Mouse (Mus musculus) stomach, embryonic 15.5 days (tissue): ENCODE data around the gene Bcs1l. TPM values are rescaled to one million over a fixed set of nuclear protein-coding genes. Genes with fewer than 3 reads are reported as not detected.

Source experiments
- ATAC-seq: fragments of 200-750 bp; cut with Nextera tagmentation; 2 replicates; pipeline ENCODE4 v1.8.0; 2017; ENCODE audit warnings: low read depth, moderate number of reproducible peaks, moderate TSS enrichment; ENCODE audit not compliant: insufficient read depth, low FRiP score
- H3K27ac ChIP-seq: fragments of 300-500 bp; sonication (generic); 2 replicates; pipeline ENCODE4 v1.5.1; 2015; ENCODE audit warnings: mild to moderate bottlenecking, inconsistent platforms
- H3K27me3 ChIP-seq: fragments of 300-500 bp; sonication (generic); replicated peaks from 2 replicates; pipeline ENCODE4 v1.6.1; 2015; ENCODE audit warnings: inconsistent platforms
- H3K36me3 ChIP-seq: fragments of 300-500 bp; sonication (generic); 2 replicates; pipeline ENCODE4 v1.6.1; 2015; ENCODE audit warnings: inconsistent platforms
- H3K4me1 ChIP-seq: fragments of 300-500 bp; sonication (generic); 2 replicates; pipeline ENCODE4 v1.6.1; 2015; ENCODE audit warnings: inconsistent platforms
- H3K4me2 ChIP-seq: fragments of 300-500 bp; sonication (generic); 2 replicates; pipeline ENCODE4 v1.6.1; 2015; ENCODE audit warnings: mild to moderate bottlenecking, inconsistent platforms
- H3K4me3 ChIP-seq: fragments of 300-500 bp; sonication (generic); replicated peaks from 2 replicates; pipeline ENCODE4 v1.5.1; 2015; ENCODE audit warnings: inconsistent platforms
- H3K9ac ChIP-seq: fragments of 300-500 bp; sonication (generic); 2 replicates; pipeline ENCODE4 v1.6.1; 2015; ENCODE audit warnings: inconsistent platforms
- H3K9me3 ChIP-seq: fragments of 300-500 bp; sonication (generic); 2 replicates; pipeline ENCODE4 v1.6.1; 2016; ENCODE audit warnings: inconsistent platforms
- WGBS: fragments of 180-500 bp; shearing (Covaris S2); methylation state at CpG from one replicate; pipeline ENCODE4 v1.1.7; 2015; 5-methylcytosine and 5-hydroxymethylcytosine counted together
- microRNA-seq: library from miRNA; unstranded; fragments of <30 nt; microRNA quantifications from one replicate; pipeline ENCODE4, GENCODE M21; 2016
- polyA plus RNA-seq: library from polyadenylated mRNA; unstranded; fragments of >200 nt; fragmentation: Nextera tagmentation; extraction: Ambion mirVana; gene quantifications from 2 replicates; pipeline ENCODE4 v1.2.1, GENCODE M21; 2015

The Bcs1l gene
- polyA plus RNA-seq, 1 experiment from 2014 or later = 16.5 TPM

DNA sequence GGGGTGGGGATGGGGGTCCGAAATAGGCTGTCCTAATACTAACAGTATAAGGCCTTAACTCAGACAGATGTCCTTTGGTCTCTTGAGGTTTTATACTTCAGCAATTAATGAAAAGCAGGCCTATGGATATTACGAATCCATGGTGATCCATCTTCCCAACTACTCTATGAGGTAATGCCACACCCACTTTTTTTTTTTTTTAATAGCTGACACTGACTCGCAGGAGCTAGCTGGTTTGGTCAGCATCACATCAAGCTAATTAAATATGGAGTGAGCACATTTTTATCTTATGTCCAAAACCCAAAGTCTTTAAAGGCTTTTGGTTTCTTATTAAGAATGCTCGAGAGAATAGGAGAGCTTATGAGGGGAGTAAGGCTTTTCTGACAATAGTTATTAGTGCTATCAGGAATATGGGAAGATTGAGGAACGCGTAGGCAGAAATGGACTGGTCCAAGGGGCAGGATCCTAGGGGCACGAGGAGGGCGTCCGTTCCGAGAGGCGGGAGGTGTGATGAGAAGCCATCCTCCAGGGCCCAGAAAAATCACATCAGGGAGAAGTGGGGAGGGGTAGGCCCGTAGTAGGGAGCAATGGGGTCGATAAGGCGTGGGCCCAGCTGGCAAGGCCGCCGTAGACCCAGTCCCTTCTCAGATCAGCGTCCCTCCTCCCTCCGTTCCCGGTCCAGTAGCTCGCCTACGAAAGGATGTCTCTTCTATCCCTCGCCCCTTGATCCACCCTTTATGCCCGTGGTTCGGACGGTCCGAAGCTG, 12.6 kb downstream of the Bcs1l start:
- peak; percentile 64 for ATAC-seq
- H3K4me2 ChIP-seq = peak overlapping the region; percentile 81
- 7% methylated on average over 26 of the region's 26 CpGs for whole genome bisulfite sequencing

DNA sequence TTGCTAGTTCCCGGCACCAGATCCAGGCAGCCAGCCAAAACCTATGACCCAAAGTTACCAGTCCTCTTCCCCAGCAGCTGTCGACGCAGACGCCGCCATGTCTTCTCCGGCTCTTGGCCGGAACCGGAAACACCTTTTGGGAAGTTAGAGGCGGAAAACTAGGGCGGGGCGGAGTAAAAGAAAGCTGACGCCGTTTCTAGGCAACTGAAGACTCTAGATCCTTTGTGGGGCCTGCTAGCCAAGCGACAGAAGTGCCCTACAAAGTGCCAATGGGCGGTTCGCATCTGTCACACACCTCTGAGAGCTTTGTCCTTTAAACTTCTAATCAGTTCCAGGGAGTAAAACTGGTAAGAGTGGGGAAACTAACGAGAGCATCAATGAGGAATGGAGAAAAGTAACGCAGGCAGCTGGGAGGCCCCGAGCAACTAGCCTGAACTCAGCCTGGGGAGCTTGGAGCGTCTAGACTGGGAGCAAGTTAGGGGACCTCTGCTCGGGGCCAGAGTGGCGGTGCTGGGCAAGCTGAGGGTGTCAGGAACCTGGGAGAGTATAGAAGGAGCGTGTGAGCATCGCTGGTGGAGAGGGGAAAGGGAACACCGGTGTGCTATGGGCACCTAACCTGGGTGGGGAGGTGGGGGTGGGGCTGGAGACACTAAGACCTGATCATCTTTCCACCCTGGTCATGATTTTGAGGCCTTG, 13.3 kb downstream of the Bcs1l start, which contains the start of the genes Rnf25 and Stk36:
Gene Rnf25, minus strand, starts transcription at position 131 of the 696 bp plus-strand sequence.
Gene Stk36, plus strand, starts transcription at position 179 of the 696 bp plus-strand sequence.
- Histone ChIP-seq H3K4me2 (peak within 1 kb of the TSS; percentile 81), H3K4me1 (peaks cover 5% of the 10 kb centered on the region), H3K9me3 (no peaks in the 10 kb centered on the region), H3K9ac (peak within 1 kb of the TSS; percentile 86), H3K27ac (peak within 1 kb of the TSS; percentile 63), H3K27me3 (no peaks in the 10 kb centered on the region), H3K4me3 (peak within 1 kb of the TSS; percentile 91), H3K36me3 (peaks cover 15% of the 10 kb centered on the region)
- ATAC-seq = peak; percentile 84
- 8% methylated on average over 25 of the region's 25 CpGs for WGBS

More for the DNA sequence above, 12.6 kb downstream of the Bcs1l start:
- Histone ChIP-seq H3K4me1 (peaks cover 5% of the 10 kb centered on the region), H3K27me3 (no peaks in the 10 kb centered on the region), H3K27ac (peak overlapping the region; percentile 63), H3K36me3 (peaks cover 16% of the 10 kb centered on the region), H3K4me3 (peak overlapping the region; percentile 91), H3K9me3 (no peaks in the 10 kb centered on the region), H3K9ac (peak overlapping the region; percentile 86)

DNA sequence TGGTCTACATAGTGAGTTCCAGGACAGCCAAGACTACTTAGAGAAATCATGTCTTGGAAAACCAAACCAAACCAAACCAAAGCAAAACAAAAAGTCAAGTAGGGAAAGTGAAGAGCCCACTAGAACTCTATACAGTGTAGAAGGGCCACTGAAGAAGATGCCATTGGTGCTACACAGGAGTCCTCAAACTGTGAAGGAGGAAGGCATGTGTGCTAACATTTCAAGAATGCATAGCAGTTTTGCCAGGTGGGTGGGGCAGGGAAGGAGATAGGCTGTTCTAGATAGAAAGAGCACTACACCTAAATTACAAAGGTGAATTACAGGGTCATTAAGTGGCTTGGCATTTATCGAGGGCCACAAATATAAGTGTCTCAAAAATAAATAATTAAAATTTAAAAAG, 36.1 kb downstream of the Bcs1l start:
- H3K36me3 ChIP-seq = no peaks in the 10 kb centered on the region
- H3K4me1 ChIP-seq = no peaks in the 10 kb centered on the region
- ATAC-seq = no peak
- no peak overlapping the region for H3K27ac ChIP-seq
- no peaks in the 10 kb centered on the region for H3K27me3 ChIP-seq
- H3K9me3 ChIP-seq = no peaks in the 10 kb centered on the region
- 91% methylated on average over 1 of the region's 1 CpGs for WGBS
- no peak overlapping the region for H3K4me3 ChIP-seq
- no peak overlapping the region for H3K9ac ChIP-seq
- H3K4me2 ChIP-seq = no peak overlapping the region

DNA sequence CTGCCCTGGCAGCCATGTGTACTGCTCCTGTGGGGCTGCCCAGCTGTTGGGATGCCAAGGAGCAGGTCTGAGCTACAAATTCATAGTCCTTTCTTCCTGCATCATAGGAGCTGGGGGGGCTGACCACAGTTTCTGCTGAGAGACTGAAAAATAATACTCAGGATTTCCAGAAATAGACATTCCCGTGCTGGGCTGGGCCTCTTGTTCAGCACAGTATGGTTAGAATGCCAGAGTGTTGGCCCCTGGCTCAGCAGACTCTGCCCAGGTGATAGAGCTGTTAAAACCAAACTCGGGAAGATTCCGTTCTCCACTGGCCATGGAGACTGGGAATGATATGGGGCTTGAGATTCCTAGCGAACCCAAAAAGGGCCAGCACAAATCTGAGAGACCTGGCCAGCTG, 38.0 kb downstream of the Bcs1l start:
- no peak overlapping the region for H3K4me3 ChIP-seq
- no peaks in the 10 kb centered on the region for H3K27me3 ChIP-seq
- H3K9me3 ChIP-seq = no peaks in the 10 kb centered on the region
- H3K27ac ChIP-seq = no peak overlapping the region
- H3K4me2 ChIP-seq = no peak overlapping the region
- ATAC-seq = no peak
- 76% methylated on average over 4 of the region's 4 CpGs for whole genome bisulfite sequencing
- no peak overlapping the region for H3K9ac ChIP-seq
- no peaks in the 10 kb centered on the region for H3K36me3 ChIP-seq
- H3K4me1 ChIP-seq = no peaks in the 10 kb centered on the region

DNA sequence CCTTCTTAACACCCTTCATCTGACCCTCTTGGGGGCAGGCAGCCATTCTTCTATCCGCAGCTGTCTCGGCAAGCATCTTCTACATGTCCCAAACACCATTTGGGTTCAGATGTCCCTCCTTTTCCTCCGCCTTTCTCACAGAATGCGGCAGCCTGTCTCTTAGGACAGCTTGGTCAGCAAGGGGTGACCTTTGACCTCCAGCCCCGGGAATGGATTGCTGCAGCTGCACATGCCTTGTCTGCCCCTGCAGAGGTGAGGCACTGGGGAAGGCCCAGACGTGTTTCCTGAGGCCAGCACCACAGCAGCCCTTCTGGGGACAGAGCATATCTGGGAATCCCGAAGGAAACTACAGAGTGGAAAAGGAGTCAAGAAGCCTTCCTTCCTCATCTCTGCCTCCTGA, 39.9 kb downstream of the Bcs1l start:
- no peaks in the 10 kb centered on the region for H3K4me1 ChIP-seq
- no peak overlapping the region for H3K9ac ChIP-seq
- no peak overlapping the region for H3K4me2 ChIP-seq
- no peak for ATAC-seq
- H3K9me3 ChIP-seq = no peaks in the 10 kb centered on the region
- H3K27me3 ChIP-seq = no peaks in the 10 kb centered on the region
- WGBS = 56% methylated on average over 7 of the region's 7 CpGs
- H3K36me3 ChIP-seq = no peaks in the 10 kb centered on the region
- no peak overlapping the region for H3K4me3 ChIP-seq
- no peak overlapping the region for H3K27ac ChIP-seq

DNA sequence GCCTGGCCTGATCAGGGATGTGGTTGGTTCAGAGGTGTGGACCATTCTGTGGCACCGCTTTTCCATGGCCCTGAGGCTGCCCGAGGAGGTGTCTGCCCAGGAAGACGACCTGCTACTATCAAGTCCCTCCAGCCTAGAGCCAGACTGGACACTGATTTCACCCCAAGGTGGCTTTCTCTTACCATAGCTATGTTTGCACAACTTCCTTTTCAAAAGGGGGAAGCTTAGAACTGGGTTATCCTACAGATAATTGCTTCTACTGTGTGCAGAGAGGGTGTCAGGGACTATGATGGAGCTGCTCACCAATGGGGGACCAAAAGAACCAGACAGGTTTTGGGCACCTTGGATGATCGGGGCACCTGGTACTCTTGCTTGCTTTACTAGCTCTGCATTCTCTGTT, 44.6 kb downstream of the Bcs1l start:
- H3K9me3 ChIP-seq = no peaks in the 10 kb centered on the region
- 85% methylated on average over 4 of the region's 4 CpGs for WGBS
- H3K4me3 ChIP-seq = no peak overlapping the region
- H3K4me1 ChIP-seq = no peaks in the 10 kb centered on the region
- no peak for ATAC-seq
- H3K9ac ChIP-seq = no peak overlapping the region
- no peaks in the 10 kb centered on the region for H3K36me3 ChIP-seq
- no peaks in the 10 kb centered on the region for H3K27me3 ChIP-seq
- no peak overlapping the region for H3K27ac ChIP-seq
- H3K4me2 ChIP-seq = no peak overlapping the region

Small RNAs within 50 kb of the gene (microRNA-seq; reads per million reads assigned to microRNA genes)
- not detected for gene Gm25035

Other genes with a start within 250 kb of the Bcs1l start
- gene Catip, start 226.2 kb upstream of the Bcs1l start, polyA plus RNA-seq = 0.53 and 0.55 TPM in 2 replicates
- gene Slc11a1, start 213.1 kb upstream of the Bcs1l start, polyA plus RNA-seq = 6.1 and 6.6 TPM in 2 replicates
- gene Ctdsp1, start 196.8 kb upstream of the Bcs1l start, polyA plus RNA-seq = 82.9 and 86.2 TPM in 2 replicates
- 32.2 and 41.1 TPM in 2 replicates for gene Vil1, start 178.9 kb upstream of the Bcs1l start, polyA plus RNA-seq
- 51.1 and 57.6 TPM in 2 replicates for gene Cnot9, start 82.2 kb upstream of the Bcs1l start, polyA plus RNA-seq
- gene Plcd4, start 45.4 kb upstream of the Bcs1l start, polyA plus RNA-seq = 0.69 and 1.1 TPM in 2 replicates
- gene Usp37, start 44.0 kb upstream of the Bcs1l start, polyA plus RNA-seq = 24.1 and 26.6 TPM in 2 replicates
- 5.8 and 5.9 TPM in 2 replicates for gene Zfp142, start within 50 bp of the Bcs1l start, polyA plus RNA-seq
- 31.4 and 31.8 TPM in 2 replicates for gene Rnf25, start 13.1 kb downstream of the Bcs1l start, polyA plus RNA-seq
- 3.3 and 5.9 TPM in 2 replicates for gene Stk36, start 13.2 kb downstream of the Bcs1l start, polyA plus RNA-seq
- 9.1 and 9.4 TPM in 2 replicates for gene Ttll4, start 73.5 kb downstream of the Bcs1l start, polyA plus RNA-seq
- gene Cyp27a1, start 125.3 kb downstream of the Bcs1l start, polyA plus RNA-seq = 6.1 and 7.9 TPM in 2 replicates
- gene Prkag3, start 160.9 kb downstream of the Bcs1l start, polyA plus RNA-seq = 0.28 and 0.36 TPM in 2 replicates
- gene Wnt6, start 183.6 kb downstream of the Bcs1l start, polyA plus RNA-seq = 1.4 and 1.8 TPM in 2 replicates
- 2.6 and 3.5 TPM in 2 replicates for gene Wnt10a, start 203.2 kb downstream of the Bcs1l start, polyA plus RNA-seq